Mouse (Mus musculus) heart, embryonic 12.5 days (tissue): ENCODE data around the gene Zfp873. TPM values are rescaled to one million over a fixed set of nuclear protein-coding genes. Genes with fewer than 3 reads are reported as not detected.
A peak's percentile ranks its signal among the peaks of the same experiment; 100 is the strongest.
"Not testable (repeated sequence)": the region's sequence is repeated elsewhere in the genome, so short reads cannot be mapped to it uniquely, and the experiment has no call there.

Experiments used
- ATAC-seq: fragments of 200-750 bp; cut with Nextera tagmentation; 2 replicates; pipeline ENCODE4 v1.8.0; 2017; ENCODE audit warnings: moderate TSS enrichment, moderate library complexity; ENCODE audit not compliant: insufficient number of reproducible peaks, low FRiP score
- H3K27ac ChIP-seq: fragments of 300-500 bp; sonication (generic); 2 replicates; pipeline ENCODE4 v1.5.1; 2016; ENCODE audit warnings: mild to moderate bottlenecking, moderate library complexity; ENCODE audit not compliant: poor library complexity, severe bottlenecking
- H3K27me3 ChIP-seq: fragments of 300-500 bp; sonication (generic); replicated peaks from 2 replicates; pipeline ENCODE4 v1.6.1; 2016; ENCODE audit warnings: mild to moderate bottlenecking, moderate library complexity
- H3K36me3 ChIP-seq: fragments of 300-500 bp; sonication (generic); 2 replicates; pipeline ENCODE4 v1.6.1; 2016; ENCODE audit warnings: mild to moderate bottlenecking, moderate library complexity
- H3K4me1 ChIP-seq: fragments of 300-500 bp; sonication (generic); replicated peaks from 2 replicates; pipeline ENCODE4 v1.6.1; 2016; ENCODE audit warnings: mild to moderate bottlenecking
- H3K4me2 ChIP-seq: fragments of 300-500 bp; sonication (generic); 2 replicates; pipeline ENCODE4 v1.6.1; 2016; ENCODE audit warnings: mild to moderate bottlenecking, moderate library complexity
- H3K4me3 ChIP-seq: fragments of 300-500 bp; sonication (generic); 2 replicates; pipeline ENCODE4 v1.5.1; 2016; ENCODE audit warnings: mild to moderate bottlenecking
- H3K9ac ChIP-seq: fragments of 300-500 bp; sonication (generic); 2 replicates; pipeline ENCODE4 v1.6.1; 2016; ENCODE audit warnings: mild to moderate bottlenecking, moderate library complexity
- H3K9me3 ChIP-seq: fragments of 300-500 bp; sonication (generic); replicated peaks from 2 replicates; pipeline ENCODE4 v1.6.1; 2016; ENCODE audit warnings: mild to moderate bottlenecking, moderate library complexity
- WGBS: fragments of 180-500 bp; shearing (Covaris S2); methylation state at CpG from one replicate; pipeline ENCODE4 v1.1.7; 2016; 5-methylcytosine and 5-hydroxymethylcytosine counted together
- polyA plus RNA-seq: library from polyadenylated mRNA; unstranded; fragments of >200 nt; fragmentation: Nextera tagmentation; extraction: Ambion mirVana; gene quantifications from 2 replicates; pipeline ENCODE4 v1.2.1, GENCODE M21; 2016

The Zfp873 gene
- 9.8 TPM in 2 replicates for polyA plus RNA-seq

DNA sequence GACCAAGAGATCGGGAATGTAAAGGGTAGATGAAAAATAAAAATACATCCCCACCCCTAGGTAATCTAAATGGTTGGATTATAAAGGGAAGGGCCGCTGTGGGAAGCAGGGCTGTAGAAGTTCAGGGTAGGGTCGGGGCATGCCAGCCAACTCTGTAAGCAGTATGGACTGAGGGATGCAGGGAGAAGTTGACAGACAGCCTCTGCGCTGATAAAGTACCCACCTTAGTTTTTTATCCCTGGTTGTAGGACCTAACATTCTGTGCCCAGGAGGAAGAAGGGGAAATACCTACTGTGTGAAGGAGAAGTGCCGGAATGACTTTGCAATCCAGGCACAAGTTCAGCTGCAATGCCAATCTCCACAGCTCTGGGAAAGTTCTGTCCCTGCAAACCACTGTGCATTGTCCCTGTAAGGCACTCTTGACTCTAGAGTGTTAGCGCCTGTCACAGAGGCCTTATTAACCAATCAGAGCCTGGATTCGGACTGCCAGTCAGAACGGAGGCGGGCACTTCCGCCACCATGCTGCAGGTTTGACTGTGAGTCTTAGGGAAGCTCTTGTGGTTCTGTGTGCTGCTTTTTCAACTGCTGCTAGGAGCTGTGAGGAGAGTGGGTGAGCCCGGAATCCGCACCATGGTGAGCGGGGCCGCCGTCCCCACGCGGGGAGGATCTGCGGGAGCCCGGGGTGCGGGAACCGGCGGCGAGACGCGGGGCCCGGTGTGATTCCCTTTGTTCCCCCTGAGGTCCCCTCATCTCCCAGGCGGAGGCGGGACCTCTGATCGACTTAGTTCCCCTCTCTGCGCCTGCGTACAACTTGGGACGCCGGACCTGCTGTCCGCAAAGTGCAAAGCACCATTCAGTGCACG, at the start of gene Zfp873:
Zfp873 (plus strand) TSS at position 527 of the 863 bp plus-strand sequence.
- Histone ChIP-seq H3K27me3 (no peaks in the 10 kb centered on the region), H3K4me3 (peak within 1 kb of the TSS; percentile 66), H3K9ac (peak within 1 kb of the TSS; percentile 79), H3K36me3 (peaks cover 24% of the 10 kb centered on the region), H3K4me1 (no peaks in the 10 kb centered on the region), H3K9me3 (peaks cover 40% of the 10 kb centered on the region), H3K4me2 (peak within 1 kb of the TSS; percentile 71), H3K27ac (peak within 1 kb of the TSS; percentile 93)
- peak; percentile 98 for ATAC-seq
- 9% methylated on average over 35 of the region's 35 CpGs for WGBS

DNA sequence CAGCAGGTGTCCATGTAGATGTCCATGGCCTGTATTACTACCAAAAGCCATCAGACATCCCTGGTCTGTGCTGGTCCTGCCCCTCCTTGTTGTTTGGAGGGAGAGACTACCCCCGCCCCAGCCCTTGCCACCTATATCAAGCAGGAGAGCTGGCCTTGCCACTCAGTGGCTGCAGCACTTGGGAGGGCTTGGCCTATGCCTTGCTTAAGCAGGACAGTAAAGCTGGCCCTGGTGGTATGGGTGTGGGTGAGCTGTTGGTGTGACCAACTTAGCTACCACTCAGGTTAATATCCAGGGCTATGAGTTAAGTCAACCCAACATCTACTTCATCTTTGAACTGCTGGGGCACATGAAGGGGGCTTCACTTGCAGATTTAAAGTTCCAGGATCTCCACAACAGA, 44.7 kb upstream of the Zfp873 start:
- H3K27me3 ChIP-seq, H3K4me3 ChIP-seq, H3K27ac ChIP-seq, H3K9ac ChIP-seq, H3K4me1 ChIP-seq, H3K4me2 ChIP-seq, ATAC-seq: not testable (repeated sequence)
- Histone ChIP-seq H3K36me3 (peaks cover 28% of the 10 kb centered on the region), H3K9me3 (peaks cover 23% of the 10 kb centered on the region)
- 90% methylated on average over 1 of the region's 1 CpGs for WGBS

GRCm38 (mm10) chr10:82004822-82005221, 43.1 kb upstream of the Zfp873 start:
- Histone ChIP-seq H3K36me3 (peaks cover 31% of the 10 kb centered on the region), H3K9me3 (peaks cover 31% of the 10 kb centered on the region)
- H3K9ac ChIP-seq, H3K27me3 ChIP-seq, ATAC-seq, H3K4me1 ChIP-seq, H3K4me2 ChIP-seq, H3K4me3 ChIP-seq, H3K27ac ChIP-seq: not testable (repeated sequence)
- WGBS: 72% methylated on average over 2 of the region's 2 CpGs

DNA sequence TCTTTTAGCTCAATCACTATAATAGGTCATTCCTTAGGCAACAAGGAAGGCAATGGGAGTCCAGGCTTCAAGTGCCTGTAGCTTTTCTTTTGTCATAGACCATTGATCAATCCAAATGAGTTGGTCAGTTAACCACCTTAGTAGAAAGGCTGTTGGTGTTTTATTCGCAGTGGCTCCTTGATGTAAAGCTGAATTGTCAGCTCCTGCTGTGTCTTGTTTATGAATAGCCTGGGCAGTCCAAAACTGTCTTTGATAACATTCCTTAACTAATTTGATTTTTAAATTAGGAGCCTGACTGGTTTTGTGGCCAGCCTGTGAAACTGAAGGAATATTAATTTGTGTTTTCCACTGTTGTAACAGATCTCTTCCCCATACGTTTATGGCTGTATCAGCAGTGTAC, 5.7 kb upstream of the Zfp873 start:
- no peaks in the 10 kb centered on the region for H3K36me3 ChIP-seq
- H3K9me3 ChIP-seq: peaks cover 19% of the 10 kb centered on the region
- H3K4me2 ChIP-seq: no peak overlapping the region
- H3K4me3 ChIP-seq: no peak overlapping the region
- ATAC-seq: no peak
- WGBS: 66% methylated on average over 2 of the region's 2 CpGs
- H3K9ac ChIP-seq: no peak overlapping the region
- H3K27me3 ChIP-seq: no peaks in the 10 kb centered on the region
- H3K27ac ChIP-seq: no peak overlapping the region
- H3K4me1 ChIP-seq: no peaks in the 10 kb centered on the region

- Histone ChIP-seq H3K27me3 (no peaks in the 10 kb centered on the region), H3K4me2 (no peak overlapping the region), H3K27ac (no peak overlapping the region), H3K4me3 (no peak overlapping the region), H3K4me1 (no peaks in the 10 kb centered on the region), H3K9ac (no peak overlapping the region), H3K36me3 (peaks cover 12% of the 10 kb centered on the region), H3K9me3 (peaks cover 29% of the 10 kb centered on the region)
- WGBS: 83% methylated on average over 3 of the region's 3 CpGs
- no peak for ATAC-seq
Measured at GRCm38 (mm10) chr10:82046603-82047002, 1.3 kb upstream of the Zfp873 start.

- 27% methylated on average over 10 of the region's 10 CpGs for WGBS
- H3K9me3 ChIP-seq: peaks cover 44% of the 10 kb centered on the region
Measured at GRCm38 (mm10) chr10:82048460-82048804, 509 bp downstream of the Zfp873 start.

GRCm38 (mm10) chr10:82082728-82083621, 35.1 kb downstream of the Zfp873 start, which contains the start of gene BC024063:
TSS of gene BC024063 (plus strand) at chr10:82083353.
- Histone ChIP-seq H3K4me2 (peak within 1 kb of the TSS; percentile 67), H3K27ac (peak within 1 kb of the TSS; percentile 69; the same call in 1 of the 2 replicates), H3K9ac (peak within 1 kb of the TSS; percentile 72; the same call in 1 of the 2 replicates), H3K4me3 (peak within 1 kb of the TSS; percentile 61)
- H3K4me1 ChIP-seq, H3K9me3 ChIP-seq, H3K27me3 ChIP-seq, H3K36me3 ChIP-seq: not testable (repeated sequence)
- WGBS: 16% methylated on average over 42 of the region's 42 CpGs
- peak; percentile 94 for ATAC-seq

More at GRCm38 (mm10) chr10:82048460-82048804, 509 bp downstream of the Zfp873 start:
- peak; percentile 10; the same call in 1 of the 2 replicates for ATAC-seq
- H3K27me3 ChIP-seq, H3K27ac ChIP-seq, H3K4me1 ChIP-seq: not testable (repeated sequence)
- Histone ChIP-seq H3K4me2 (peak overlapping the region; percentile 71), H3K36me3 (peaks cover 28% of the 10 kb centered on the region), H3K4me3 (peak overlapping the region; percentile 66), H3K9ac (peak overlapping the region; percentile 79)

DNA sequence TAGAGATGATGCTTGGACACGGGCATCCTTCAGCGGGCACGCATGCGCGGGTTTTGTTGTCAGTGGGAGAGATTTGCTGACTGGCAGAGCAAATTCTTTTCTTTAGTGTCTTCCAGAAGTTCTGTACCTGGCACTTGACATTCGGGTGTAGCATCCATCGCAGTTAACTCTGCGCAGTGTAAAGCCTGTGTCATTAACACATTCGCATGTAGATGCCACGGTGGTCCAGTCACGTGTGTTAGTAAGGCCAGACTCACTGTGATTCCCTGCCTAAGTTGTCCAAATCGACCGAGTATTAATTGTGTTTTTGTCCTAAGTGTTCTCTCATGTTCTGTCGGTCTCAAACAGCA, 35.7 kb downstream of the Zfp873 start:
- peak overlapping the region; percentile 69; the same call in 1 of the 2 replicates for H3K27ac ChIP-seq
- not testable (repeated sequence) for H3K36me3 ChIP-seq

More for the DNA sequence above, 35.7 kb downstream of the Zfp873 start:
- Histone ChIP-seq H3K4me2 (peak overlapping the region; percentile 67), H3K9ac (peak overlapping the region; percentile 72; the same call in 1 of the 2 replicates), H3K4me3 (peak overlapping the region; percentile 61)
- H3K27me3 ChIP-seq, H3K4me1 ChIP-seq, ATAC-seq, H3K9me3 ChIP-seq: not testable (repeated sequence)
- WGBS: 18% methylated on average over 14 of the region's 14 CpGs

Other genes starting within 250 kb of the Zfp873 start
- 1.7 TPM in 2 replicates for gene Gm4767, start 235.9 kb upstream of the Zfp873 start, polyA plus RNA-seq
- 4.8 and 6.7 TPM in 2 replicates for gene Gm32687, start 184.2 kb upstream of the Zfp873 start, polyA plus RNA-seq
- gene Zfp781, start 117.6 kb upstream of the Zfp873 start, polyA plus RNA-seq: 1.5 and 2.1 TPM in 2 replicates
- 2.7 and 3.0 TPM in 2 replicates for gene BC024063, start 35.2 kb downstream of the Zfp873 start, polyA plus RNA-seq
- 4.4 and 4.5 TPM in 2 replicates for gene AU041133, start 79.9 kb downstream of the Zfp873 start, polyA plus RNA-seq
- gene Zfp938, start 193.2 kb downstream of the Zfp873 start, polyA plus RNA-seq: 10.3 and 11.8 TPM in 2 replicates